Mouse (Mus musculus) layer of hippocampus, adult 2 months (tissue): Measurements from ENCODE around the gene Stil. TPM values are rescaled to one million over a fixed set of nuclear protein-coding genes. Genes with fewer than 3 reads are reported as not detected.

Experiments
- DNase-seq, 2 experiments: peaks; one replicate each; pipeline ENCODE4 v3.0.0; 2022; ENCODE audit warnings: low spot score in 2 of 2
- H3K27ac ChIP-seq: fragments of 200-600 bp; 2 replicates; pipeline ENCODE4 v1.8.1; 2022
- H3K4me3 ChIP-seq: fragments of 200-600 bp; 2 replicates; pipeline ENCODE4 v1.8.1; 2022; ENCODE audit warnings: mild to moderate bottlenecking
- CTCF ChIP-seq: fragments of 200-600 bp; conservative IDR thresholded peaks from 2 replicates; pipeline ENCODE4 v1.8.1; 2022; ENCODE audit warnings: antibody characterized with exemption, mild to moderate bottlenecking, moderate library complexity
- total RNA-seq, 2 experiments: library from RNA; stranded (reverse); gene quantifications; 2 replicates each; pipeline ENCODE4 v1.2.3; 2021

The Stil gene
- total RNA-seq, 2 experiments from 2014 or later, result 0.27 to 0.69 TPM

DNA sequence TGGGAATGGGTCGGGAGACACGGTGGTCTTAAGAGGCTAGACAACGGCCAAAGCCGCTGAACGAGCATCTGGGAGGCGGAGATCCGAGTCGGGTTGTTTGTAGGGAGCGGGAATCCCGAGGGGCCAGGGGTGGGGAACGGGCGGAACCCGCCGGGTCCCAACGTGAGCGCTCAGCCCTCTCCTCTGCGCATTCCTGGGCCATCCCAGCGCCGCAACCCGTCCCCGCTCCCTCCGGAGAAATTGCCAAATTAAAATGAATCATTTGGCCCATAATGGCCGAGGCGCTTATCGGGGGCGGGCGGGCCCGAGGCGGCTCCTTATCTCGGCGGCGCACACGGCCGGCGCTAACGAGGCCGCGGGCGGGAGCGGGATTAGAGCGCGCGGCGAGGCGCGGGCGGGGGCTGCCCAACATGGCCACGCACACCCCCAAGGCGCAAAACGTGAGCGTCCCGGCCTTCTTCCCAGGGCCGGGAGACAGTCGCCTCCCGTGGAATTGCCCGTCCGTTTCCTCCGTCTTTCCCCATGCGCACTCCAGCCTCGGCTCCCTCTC, 56.5 kb downstream of the Stil start, which contains the start of gene Tal1:
Gene Tal1 (plus strand): TSS at position 56 of the 550 bp plus-strand sequence.
- DNase-seq, result no peak
- Histone ChIP-seq H3K4me3 (peak within 1 kb of the TSS; percentile 46), H3K27ac (peak within 1 kb of the TSS; percentile 81)
- TF ChIP-seq CTCF, result no peak

DNA sequence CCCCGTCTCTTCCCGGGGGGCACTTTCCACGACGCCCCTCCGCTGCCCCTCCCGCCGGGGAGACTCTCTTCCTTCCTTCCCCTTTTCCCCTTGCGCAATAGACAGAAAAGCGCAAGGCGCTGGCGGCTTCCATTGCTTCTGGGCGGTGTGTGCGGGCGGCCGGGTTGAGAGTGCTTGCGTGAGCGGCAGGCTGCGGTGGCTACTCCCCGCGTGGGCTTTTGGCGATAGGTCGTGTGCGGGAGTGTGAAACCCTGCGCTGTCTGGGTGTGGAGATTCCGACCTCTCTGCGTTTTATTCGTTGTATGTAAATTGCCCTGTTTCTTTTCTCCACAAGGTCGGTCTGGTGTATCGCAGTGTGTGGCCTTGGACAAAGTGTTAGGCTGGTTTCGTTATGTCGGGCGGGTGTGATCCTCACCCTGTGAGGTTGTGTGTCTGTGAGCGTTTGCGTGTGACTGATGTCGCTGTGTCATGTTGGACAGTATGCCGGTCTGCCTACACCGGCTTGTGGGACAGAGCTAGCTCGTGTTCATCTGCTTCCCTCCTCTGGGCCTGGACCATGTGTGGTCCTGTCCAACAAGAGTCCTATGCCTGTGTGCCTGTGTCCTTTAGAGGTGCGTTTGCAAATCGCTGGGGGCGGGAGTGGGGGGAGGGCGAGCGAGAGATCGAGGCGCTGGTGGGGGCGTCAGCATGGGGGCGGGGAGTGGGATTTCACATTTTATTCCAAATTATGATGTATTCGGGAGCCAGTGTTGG, 57.1 kb downstream of the Stil start:
- no peak for TF ChIP-seq CTCF
- DNase-seq, result no peak
- peak overlapping the region; percentile 46 for H3K4me3 ChIP-seq
- peak overlapping the region; percentile 81 for H3K27ac ChIP-seq

DNA sequence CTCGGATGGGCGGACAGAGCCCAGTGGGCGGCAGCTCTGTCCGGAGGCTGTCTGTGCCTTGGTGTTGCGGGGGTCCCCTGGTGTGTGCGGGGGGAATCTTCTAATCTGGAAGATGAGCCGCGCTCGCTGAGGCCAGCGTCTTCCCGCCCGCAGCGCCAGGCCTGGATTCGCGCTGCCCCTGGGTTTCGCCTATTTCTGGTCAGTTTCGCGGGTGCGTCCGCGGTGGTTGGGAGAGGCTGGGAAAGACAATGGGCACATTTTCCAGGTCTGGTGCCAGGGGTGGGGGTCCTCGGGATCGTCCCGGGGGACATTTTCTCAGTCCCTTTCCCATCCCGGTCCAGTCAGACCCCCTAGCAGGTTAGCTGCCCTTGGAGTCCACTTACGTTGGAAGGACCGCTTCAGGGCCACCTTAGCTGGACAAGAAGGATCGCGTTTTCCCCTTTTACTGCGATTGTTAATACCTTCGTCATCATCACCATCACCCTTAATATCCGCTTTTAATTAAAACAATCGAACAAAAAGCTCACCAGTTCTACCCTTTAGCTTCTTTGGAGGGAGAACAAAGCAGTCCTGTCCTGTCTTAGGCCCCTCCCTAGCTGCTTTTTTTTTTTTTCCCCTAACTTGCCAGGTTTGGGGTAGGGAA, 57.8 kb downstream of the Stil start:
- no peak for TF ChIP-seq CTCF
- Histone ChIP-seq H3K4me3 (peak overlapping the region; percentile 46), H3K27ac (peak overlapping the region; percentile 81)
- no peak for DNase-seq

DNA sequence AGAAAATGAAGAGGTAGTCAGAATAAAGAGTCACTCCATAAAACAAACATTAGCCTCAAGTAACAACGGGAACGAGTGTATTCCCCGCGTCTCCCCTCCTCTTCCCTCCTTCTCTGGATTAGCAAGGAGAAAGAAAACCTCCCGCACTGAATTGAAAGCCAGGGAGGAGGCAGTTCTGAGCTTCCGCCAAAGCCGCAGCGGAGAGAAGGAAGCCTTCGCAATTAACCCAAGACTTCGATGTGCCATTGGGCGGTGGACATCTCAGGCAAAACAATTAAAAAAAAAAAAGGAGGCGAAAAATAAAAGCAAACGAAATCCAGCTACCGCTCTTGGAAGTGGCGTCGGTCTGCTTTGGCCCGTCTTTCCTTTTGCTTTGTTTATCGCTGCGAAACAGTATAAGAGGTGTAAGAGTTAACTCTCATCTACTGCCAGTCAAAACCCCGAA, 58.4 kb downstream of the Stil start:
- no peak for DNase-seq
- Histone ChIP-seq H3K4me3 (peak overlapping the region; percentile 46; the same call in 1 of the 2 replicates), H3K27ac (peak overlapping the region; percentile 81; the same call in 1 of the 2 replicates)
- TF ChIP-seq CTCF, result no peak

DNA sequence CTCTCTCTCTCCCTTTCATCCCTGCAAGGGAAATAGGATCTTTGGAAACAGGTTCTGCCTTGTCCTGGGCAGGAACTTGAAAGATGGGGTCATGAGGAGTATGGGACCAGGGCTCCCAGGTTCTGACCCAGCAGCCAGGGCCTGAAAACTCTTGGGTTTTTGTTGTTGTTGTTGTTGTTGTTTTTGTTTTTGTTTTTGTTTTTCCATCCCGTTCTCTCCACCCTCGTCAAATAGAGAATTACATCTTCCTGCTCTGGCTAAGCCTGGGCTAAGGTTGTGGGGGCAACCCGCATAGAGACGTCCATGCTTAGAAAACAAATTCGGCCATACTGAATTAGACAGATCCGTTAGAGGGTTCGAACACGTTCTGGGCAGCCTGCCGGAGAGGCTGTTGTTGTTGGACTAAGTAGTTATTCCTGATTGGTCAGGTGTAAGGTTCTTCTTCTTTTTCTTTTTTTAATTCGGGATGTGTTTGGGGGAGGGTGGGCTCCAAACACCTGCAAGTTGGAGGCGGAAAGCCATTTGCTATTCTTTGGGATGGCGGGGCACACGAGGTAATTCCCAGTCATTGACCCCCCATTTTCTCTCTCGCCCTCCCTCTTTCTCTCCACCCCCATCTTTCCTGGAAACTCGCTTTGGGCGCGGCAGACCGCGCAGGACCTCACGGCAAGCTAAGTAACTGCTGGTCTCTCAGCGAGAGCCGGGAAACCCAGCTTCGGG, 59.1 kb downstream of the Stil start:
- DNase-seq, result no peak
- TF ChIP-seq CTCF, result no peak
- peak overlapping the region; percentile 81 for H3K27ac ChIP-seq
- H3K4me3 ChIP-seq, result peak overlapping the region; percentile 46; the same call in 1 of the 2 replicates

DNA sequence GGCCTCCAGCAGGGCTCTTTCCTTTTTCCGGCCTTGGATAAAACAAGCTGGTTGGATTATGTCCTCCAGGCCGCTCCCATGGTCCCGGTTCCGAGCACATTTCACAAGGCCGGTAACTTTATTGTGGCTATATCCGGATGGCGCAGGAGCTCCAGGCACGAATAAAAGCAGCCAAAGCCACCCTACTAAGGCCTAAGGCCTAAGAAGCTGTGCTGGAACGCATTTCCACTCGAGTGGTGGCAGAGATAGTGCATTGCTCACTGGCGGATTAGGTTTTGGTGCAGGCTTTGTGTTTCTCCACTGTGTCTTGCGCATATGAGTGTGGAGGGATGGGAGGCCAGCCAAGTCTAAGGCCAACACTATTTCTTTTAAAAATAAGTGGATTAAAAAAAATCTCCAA, 59.9 kb downstream of the Stil start:
- TF ChIP-seq CTCF, result no peak
- Histone ChIP-seq H3K27ac (peak overlapping the region; percentile 18; the same call in 1 of the 2 replicates), H3K4me3 (no peak overlapping the region)
- DNase-seq, result no peak

DNA sequence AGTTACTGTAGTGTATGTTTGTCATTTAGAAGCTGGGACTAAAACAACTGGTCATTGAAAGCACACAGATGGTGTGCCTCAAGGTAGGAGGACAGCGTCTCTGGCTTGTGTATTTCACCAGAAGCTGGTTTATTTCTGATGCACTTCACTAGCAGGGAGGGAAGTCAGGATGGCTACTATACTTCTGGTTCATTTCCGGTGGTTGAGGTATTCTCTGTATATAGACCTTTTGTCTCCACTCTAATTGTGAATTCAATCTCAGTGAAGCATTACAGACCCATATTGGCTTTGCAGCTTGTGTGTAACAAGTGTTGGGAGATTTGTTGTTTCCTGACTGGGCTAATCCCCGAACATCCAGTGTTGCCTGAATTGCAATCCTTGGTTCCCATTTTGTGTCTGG, 60.8 kb downstream of the Stil start:
- Histone ChIP-seq H3K27ac (no peak overlapping the region), H3K4me3 (no peak overlapping the region)
- TF ChIP-seq CTCF, result no peak
- no peak for DNase-seq

DNA sequence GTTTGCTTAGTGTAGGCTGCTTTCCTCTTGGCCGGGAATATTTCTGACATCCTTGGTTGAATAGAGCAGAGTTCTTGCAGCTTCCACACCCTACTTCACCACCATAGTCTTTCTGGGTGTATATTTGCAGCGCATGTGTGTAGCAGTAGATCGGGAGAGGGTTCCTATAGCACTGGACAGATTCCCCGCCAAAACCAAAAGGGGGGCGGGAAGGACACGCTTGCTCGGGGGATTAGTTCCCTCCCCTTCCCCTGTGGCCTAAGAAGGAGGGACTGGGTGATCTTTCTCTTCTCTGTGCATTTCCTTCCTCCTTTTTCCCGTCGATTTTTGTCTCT, 62.5 kb downstream of the Stil start:
- TF ChIP-seq CTCF, result no peak
- Histone ChIP-seq H3K4me3 (peak overlapping the region; percentile 56), H3K27ac (no peak overlapping the region)
- no peak for DNase-seq

DNA sequence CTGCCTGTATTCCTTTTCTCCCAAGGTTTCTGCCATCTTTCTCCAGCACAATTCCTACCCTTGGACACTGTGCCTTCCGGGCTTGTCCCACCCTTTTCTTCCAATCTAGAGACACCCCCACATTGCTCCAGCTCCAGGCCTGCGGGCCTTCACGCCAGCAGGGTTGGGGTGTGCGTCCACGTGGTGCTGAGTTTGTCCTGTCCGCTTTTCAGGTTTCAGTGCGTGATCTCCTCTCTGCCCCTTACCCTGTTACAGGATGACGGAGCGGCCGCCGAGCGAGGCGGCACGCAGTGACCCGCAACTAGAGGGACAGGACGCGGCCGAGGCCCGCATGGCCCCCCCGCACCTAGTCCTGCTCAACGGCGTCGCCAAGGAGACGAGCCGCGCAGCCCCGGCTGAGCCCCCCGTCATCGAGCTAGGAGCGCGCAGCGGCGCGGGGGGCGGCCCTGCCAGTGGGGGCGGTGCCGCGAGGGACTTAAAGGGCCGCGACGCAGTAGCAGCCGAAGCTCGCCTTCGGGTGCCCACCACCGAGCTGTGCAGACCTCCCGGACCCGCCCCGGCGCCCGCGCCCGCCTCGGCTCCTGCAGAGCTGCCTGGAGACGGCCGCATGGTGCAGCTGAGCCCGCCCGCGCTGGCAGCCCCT, 63.0 kb downstream of the Stil start:
- Histone ChIP-seq H3K4me3 (peak overlapping the region; percentile 56), H3K27ac (peak overlapping the region; percentile 36; the same call in 1 of the 2 replicates)
- no peak for DNase-seq
- 0 out of 2 replicates have a peak, but pooled peaks have one; percentile 6 for TF ChIP-seq CTCF

DNA sequence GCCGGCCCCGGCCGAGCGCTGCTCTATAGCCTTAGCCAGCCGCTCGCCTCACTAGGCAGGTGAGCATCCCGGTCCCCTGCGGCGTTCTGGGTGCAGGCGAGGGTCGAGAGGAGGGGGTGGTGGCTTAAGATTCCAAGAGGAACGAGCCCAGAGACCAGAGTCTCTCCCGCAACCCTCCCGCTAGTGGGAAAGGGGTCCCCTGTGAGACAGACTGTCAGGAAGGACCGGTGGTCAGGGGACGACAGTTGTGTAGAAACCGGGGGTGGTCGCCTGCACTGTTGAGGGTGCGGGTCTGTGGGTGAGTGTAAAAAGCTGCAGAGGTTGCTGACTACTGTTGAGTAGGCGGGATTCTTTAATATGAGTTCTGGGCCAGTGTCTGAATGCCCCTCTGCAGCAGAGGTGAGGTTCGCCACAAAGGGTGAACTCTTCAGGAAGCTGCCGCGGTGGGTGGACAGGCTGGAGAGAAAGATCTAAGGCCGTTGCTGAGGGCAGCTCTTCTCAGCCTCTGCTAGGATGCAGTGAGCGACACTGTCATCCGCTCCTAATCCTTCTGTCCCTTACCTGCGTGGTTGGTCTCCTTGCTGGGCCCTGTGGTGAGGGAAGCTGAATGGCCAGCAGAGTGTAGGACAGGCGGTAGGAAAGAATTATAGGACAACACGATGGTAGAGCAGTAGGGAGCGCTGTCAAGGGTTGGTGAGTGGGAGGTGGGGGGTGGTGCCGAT, 63.7 kb downstream of the Stil start:
- TF ChIP-seq CTCF, result no peak
- H3K27ac ChIP-seq, result no peak overlapping the region
- no peak for DNase-seq
- peak overlapping the region; percentile 56 for H3K4me3 ChIP-seq

DNA sequence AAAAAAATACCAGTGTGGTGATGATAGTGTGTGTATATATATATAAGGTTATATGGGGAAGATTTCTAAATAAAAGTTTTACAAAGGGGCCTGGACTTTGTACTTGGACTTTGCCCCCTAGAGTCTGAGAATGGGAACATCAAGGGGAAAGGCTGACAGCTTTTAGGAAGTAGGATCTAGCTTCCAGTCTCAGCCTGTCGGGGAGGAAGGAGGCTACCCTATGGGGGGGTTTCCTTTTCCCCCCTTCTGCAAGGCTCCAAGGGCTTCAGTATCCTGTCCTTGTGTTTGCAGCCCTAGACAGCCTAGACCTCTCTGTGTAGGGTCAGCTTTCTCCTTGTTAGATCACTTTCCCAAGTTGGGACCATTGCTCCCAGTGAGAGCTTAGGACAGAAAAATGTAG, 71.7 kb downstream of the Stil start:
- no peak for DNase-seq
- TF ChIP-seq CTCF, result peak; percentile 38
- Histone ChIP-seq H3K4me3 (no peak overlapping the region), H3K27ac (no peak overlapping the region)

DNA sequence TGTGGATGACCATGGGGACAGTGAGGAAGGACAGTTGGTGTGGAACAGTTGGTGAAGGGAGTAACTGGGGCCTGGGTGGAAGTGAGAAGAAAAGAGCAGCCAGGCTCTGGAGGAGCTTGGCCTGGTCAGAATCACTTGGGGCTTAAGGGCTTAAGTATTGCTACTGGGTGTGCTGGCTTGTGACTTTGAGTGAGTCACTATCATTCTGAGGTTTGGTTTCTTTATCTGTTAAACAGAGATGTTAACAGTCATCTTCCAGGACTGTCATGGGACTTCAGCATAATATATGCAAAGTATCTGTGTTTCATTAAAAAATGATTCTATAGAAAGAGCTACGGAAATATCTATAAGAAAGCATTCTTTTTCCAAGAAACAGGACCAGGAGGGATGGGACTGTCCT, 74.8 kb downstream of the Stil start:
- no peak for DNase-seq
- TF ChIP-seq CTCF, result no peak
- H3K4me3 ChIP-seq, result no peak overlapping the region
- peak overlapping the region; percentile 39; the same call in 1 of the 2 replicates for H3K27ac ChIP-seq
